Mouse (Mus musculus): Measurements from ENCODE around the gene Grsf1.

DNA sequence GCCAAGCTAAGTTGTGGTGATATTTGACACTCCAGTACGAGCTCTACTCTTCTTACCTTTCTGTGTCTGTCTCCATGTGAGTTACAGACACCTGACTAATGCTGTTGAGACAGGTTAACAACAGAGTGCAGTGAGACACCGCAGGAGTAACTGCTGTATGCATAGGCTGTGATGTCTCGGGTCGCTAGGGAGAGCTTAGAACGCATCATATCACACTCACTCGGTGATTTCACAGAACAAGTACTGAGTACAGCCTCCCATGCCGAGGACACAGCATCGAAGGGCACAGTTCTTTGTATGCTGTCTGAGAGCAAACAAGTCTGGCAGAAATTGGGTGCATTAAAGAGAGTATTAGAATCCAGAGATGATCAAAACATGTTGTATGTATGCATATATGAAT lies 46.0 kb downstream of the Grsf1 start:
- no peak for TF ChIP-seq CTCF (IDR thresholded peaks at IDR 0.05; ENCODE audit: extremely low read depth, insufficient read depth, insufficient read length, insufficient replicate concordance)
- no peak for TF ChIP-seq POLR2A (IDR thresholded peaks at IDR 0.05; ENCODE audit: low read depth, low read length)
